Mouse (Mus musculus) v-Abl transformed pro-B cells (cell line): ENCODE measurements around the gene Cdc42bpa.
"Not testable (repeated sequence)": the region's sequence is repeated elsewhere in the genome, so short reads cannot be mapped to it uniquely, and the experiment has no call there.

Experiments used
- in situ Hi-C, 2 experiments: fragments of 400-800 bp; cut with MboI; formaldehyde crosslinking; loops; one replicate each; pipeline ENCODE4 v1.15.1; 2025; ENCODE audit not compliant: unreplicated experiment in 2 of 2

Cdc42bpa gene

GRCm38 (mm10) chr1:180023512-180023911 lies 63.2 kb downstream of the Cdc42bpa start:
- in situ Hi-C loops, result no loop called here

GRCm38 (mm10) chr1:180029863-180030262 lies 69.6 kb downstream of the Cdc42bpa start:
- in situ Hi-C loops, result not testable (repeated sequence)

DNA sequence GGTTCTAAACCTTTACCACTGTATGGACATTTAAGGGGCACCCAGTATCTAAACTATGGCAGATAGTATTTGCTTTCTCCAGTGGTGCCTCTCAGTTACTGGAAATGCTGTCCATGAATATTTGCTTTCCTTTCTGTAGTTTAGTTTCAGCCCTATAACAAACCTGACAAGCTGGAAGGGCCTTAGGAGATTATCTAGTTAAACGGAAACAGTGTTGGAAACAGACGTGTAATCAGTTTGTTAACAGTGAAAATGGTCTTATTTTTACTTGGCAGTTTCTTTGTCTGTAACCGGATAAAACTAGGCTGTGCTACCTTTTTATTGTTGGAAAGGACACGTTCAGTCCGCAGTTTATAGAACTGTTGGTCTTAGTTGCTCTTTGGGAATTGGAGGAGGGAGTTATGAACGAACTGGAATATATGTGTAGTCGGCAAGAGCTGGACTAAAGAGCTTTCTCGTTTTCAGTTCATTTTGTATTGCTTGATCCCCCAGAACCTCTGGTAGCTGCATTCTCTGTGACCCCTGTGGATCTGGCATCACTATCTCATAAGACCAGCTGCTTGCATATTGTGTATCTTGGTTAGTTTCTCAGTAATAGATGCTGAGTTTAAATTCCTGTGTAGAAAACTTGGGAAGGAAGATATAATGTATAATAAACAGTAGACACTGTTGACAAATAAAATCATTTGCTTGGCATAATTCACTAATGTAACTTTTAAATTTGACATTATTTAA lies 70.5 kb downstream of the Cdc42bpa start:
- in situ Hi-C loops, result no loop called here

DNA sequence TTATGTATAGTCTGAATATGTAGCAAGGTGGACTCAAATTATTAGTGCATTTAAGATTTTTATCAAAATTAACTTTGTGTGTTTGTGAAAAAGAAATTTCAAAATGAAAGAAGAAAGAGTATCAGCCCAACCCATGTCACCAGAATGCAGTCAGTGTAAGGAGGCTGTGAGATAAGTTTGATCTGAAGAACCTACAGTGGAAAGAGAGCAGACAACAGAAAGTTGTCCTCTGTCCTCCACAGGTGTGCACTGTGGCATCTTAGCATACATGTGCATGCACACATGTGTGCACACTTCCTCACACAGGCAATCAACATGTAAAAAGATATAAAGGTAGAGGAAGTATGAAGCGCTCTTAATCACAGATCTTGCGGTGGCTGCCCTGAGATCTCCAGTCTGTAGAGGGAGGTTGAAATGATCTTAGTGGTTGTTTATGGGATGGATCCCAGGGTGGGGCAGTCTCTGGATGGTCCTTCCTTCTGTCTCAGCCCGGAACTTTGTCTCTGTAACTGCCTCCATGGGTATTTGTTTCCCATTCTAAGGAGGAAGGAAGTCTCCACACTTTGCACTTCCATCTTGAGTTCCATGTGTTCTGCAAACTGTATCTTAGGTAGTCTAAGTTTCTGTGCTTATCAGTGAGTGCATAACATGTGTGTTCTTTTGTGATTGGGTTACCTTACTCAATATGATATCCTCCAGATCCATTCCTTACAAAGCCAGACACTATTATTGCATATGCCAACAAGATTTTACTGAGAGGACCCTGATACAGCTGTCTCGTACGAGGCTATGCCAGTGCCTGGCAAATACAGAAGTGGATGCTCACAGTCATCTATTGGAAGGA lies 71.7 kb downstream of the Cdc42bpa start:
- in situ Hi-C loops, result no loop called here

GRCm38 (mm10) chr1:180037461-180037860 lies 77.2 kb downstream of the Cdc42bpa start:
- in situ Hi-C loops, result no loop called here

- in situ Hi-C loops, result no loop called here
Measured at GRCm38 (mm10) chr1:180044160-180044559, 83.9 kb downstream of the Cdc42bpa start.

GRCm38 (mm10) chr1:180045172-180045571 lies 84.9 kb downstream of the Cdc42bpa start:
- in situ Hi-C loops, result no loop called here

- in situ Hi-C loops, result no loop called here
Measured at GRCm38 (mm10) chr1:180089176-180089575, 128.9 kb downstream of the Cdc42bpa start.

GRCm38 (mm10) chr1:180098426-180098825 lies 138.2 kb downstream of the Cdc42bpa start:
- in situ Hi-C loops, result no loop called here

- in situ Hi-C loops, result no loop called here
Measured at GRCm38 (mm10) chr1:180104567-180104966, 144.3 kb downstream of the Cdc42bpa start.

DNA sequence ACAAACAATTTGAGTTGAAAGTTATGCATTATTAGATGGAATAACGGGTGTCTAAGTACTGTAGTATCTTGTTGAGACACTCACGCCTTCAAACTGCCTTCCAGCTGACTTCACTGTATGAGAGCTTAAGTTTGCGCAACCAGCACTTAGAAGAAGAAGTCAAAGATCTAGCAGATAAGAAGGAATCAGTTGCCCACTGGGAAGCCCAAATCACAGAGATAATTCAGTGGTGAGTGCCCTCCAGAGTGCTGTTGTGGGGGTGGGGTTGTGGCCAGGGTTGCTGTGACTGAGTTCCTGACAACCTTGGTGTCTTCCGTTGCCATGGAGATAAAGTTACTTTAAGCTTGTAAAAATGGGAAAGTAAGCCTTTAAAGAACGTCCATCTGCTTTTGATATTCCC lies 148.8 kb downstream of the Cdc42bpa start:
- in situ Hi-C loops, result no loop called here

- in situ Hi-C loops, result no loop called here
Measured at GRCm38 (mm10) chr1:180116525-180116924, 156.3 kb downstream of the Cdc42bpa start.

DNA sequence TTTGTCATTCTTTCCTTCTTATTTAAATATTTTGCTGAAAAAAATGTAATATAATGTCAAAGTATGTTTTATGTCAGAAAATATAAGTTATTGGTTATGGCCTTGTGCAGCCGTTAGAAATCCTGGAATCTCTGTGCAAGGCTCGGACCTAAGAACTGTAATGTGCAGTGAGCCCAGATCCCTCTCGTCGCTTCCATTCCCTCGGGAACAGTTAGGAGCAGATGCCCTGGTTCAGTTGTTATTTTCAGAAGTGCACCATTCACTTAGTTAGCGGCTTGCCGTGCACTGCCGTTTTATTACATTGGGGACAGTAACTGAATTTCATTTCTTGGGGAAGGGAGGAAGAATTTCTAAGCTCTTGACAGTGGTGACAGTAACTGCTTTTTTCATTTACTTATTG lies 158.0 kb downstream of the Cdc42bpa start:
- in situ Hi-C loops, result no loop called here

DNA sequence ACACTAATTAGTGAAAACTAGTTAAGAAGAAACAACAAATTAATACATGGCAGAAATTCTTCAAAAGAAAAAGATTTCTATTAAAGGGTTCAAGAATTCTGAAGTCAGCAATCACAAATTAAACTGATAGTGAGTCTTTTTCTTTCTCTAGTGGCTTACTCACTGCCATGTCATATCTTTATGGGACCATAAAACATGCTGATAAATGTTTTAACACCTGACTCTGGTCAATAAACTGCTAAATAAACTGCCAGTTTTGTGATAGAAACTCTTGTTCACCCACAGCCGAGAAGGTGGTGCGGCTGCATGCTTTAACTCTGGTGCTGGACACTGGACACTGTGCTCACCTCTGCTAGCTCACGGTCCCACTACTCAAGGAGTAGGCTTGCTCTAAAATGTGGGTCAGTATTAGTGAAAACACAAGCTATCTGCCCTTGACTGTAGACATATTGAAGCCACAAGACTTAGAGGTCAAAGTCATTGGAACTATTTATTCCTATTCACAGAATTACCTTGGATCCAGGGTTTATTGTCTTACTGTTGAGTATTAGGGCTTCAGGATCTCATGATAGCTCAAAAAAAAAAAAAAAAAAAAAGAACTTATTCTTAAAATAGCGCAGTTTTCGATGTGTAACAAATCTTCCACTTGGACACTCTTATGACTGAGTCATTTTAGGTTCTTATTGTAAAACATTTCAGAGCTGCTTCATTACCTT lies 168.0 kb downstream of the Cdc42bpa start:
- in situ Hi-C loops, result no loop called here

GRCm38 (mm10) chr1:180131402-180131801 lies 171.1 kb downstream of the Cdc42bpa start:
- in situ Hi-C loops, result no loop called here

- in situ Hi-C loops, result no loop called here
Measured at GRCm38 (mm10) chr1:180132187-180132586, 171.9 kb downstream of the Cdc42bpa start.

DNA sequence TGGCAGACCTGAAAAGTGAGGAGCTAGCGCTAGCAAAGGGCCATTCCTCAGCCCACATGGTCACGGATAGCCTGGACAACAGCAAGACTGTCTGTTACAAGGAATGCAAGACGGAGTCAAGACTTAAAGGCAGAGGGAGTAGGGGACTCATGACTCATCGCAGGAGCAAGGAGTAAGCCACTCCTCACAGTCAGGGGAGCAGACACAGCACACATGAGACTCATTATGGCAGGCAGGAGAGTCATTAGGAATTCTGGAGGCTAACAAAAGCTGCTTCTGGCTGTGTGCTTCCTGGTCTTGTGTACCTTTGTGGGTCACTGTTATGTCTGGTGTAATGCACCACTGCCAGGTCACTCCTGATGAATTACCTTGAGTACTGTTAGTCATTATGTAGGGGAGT lies 178.9 kb downstream of the Cdc42bpa start:
- in situ Hi-C loops, result no loop called here

GRCm38 (mm10) chr1:180140970-180141369 lies 180.7 kb downstream of the Cdc42bpa start:
- in situ Hi-C loops, result no loop called here

- in situ Hi-C loops, result no loop called here
Measured at GRCm38 (mm10) chr1:180148036-180148435, 187.8 kb downstream of the Cdc42bpa start.

DNA sequence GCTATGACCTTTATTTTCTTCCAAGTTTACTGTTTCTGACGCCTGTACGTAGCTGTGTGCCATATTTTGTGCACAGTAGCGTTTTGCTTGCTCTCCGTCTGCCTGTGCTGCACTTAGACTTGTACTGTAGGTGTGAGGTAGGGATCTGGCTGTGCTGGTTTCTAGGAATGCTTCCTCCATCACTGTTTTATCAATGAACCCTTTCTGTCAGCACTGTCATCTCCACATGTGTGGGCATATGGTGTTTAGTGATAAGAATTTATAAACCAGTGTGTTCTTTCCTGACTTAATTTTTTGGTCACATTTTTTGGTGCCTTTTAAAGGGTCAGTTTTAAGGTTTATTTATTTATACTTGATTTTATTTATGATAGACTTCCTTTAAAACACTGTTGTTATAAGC lies 188.3 kb downstream of the Cdc42bpa start:
- in situ Hi-C loops, result no loop called here

GRCm38 (mm10) chr1:180151191-180151590 lies 190.9 kb downstream of the Cdc42bpa start:
- in situ Hi-C loops, result no loop called here
